Mouse (Mus musculus) erythroblast, adult 5-6 weeks (primary cell): ENCODE measurements at regions not wholly inside any gene's neighbourhood (a gene's known extent, or its start where the extent isn't known, plus 50 kb on each side); places are given as distances from the start of the nearest gene placed in this dataset.
"Not testable (repeated sequence)": the region's sequence is repeated elsewhere in the genome, so short reads cannot be mapped to it uniquely, and the experiment has no call there.

Experiments used
- ATAC-seq: replicated peaks from 2 replicates; pipeline ENCODE4 v1.8.0; 2016; ENCODE audit warnings: moderate number of reproducible peaks, mild to moderate bottlenecking, moderate TSS enrichment, inconsistent platforms; ENCODE audit not compliant: poor library complexity, low FRiP score, severe bottlenecking

DNA sequence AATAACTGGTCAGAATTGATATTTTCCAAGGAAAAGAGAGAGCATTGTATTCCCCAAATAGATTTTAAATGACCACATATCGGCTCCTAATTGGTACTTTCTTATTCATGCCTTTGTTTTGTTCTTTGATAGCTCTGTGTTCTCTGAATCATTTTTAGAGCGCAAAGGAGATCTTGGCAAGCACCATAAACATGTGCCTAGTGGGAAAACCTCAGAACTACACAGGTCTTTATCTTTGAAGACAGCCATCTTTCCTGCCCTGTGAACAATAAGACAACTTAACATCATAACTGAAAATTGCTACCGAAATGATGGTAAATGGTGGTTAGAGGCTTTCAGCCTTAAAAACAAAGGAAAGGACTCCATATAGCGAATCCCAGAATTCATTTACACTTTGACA lies 72.7 kb upstream of the Chd2 start:
- no peak for ATAC-seq

DNA sequence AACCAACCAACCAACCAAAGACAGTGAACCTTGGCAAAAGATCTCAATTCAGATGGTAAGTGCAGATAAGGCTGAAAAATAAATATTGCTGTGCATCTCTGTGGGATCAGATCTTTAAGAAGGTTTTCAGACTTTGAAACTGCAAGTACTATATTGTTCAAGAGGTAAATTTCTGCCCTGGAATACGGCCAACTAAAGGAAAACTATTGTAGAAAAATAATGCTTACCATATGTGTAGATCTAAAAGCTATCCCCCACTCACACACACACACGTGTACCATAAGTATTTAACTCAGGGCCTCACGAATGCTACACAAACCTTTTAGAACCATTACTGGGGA lies 71.1 kb upstream of the Chd2 start:
- ATAC-seq: no peak

DNA sequence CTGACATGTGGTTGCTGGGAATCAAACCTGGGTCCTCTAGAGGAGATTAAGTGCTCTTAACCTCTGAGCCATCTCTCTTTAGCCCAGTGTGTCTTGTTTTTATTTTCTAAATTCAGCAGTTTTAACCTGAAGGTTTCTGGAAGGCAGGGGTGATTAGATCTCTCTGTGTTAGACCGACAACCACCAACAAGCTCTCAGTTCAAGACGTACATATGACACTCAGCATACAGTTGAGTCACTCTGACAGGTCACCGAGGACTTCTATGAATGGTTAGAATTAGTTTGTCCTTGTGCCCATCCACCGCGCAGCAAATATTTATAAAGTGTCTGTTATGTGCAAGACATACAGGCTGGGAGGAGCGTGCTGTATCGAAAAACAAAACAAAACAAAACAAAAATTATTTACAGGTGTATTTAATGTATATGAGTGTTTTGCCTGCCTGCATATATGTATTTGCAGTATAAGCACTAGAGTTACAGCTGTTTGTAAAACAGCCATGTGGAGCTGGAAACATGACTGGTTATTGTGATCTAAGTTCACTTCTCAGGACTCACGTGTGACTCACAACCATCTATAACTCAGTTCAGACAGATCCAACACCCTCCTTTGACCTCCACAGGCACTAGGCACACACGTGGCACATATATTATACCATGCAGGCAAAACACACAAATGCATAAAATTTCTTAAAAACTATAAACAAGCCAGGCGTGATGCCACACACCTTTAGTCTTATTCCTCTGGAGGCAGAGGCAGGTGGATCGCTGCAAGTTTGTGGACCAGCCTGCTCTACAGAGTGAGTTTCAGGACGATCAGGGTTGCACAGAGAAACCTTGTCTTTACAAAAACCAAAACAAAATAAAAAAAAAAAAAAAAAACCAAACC lies 70.5 kb upstream of the Chd2 start:
- no peak for ATAC-seq

DNA sequence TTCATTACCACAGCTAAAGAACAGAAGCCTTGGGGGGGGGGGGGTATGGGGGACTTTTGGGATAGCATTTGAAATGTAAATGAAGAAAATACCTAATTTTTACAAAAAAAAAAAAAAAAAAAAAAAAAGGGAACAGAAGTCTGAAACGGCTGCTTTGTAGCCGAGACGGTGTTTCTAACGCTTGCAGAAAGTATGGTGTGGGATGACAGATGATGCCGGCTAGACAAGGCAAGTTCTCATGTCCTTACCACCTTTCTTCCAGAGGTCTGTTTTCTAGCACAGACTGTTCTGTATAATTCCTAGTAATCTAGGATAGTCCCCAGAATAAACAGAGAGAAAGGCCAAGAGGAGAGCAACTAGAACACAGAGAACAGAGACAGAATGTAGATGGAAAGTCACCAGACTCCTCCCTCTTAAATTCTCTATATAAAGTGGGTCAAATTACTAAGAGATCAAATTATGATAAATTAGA lies 67.2 kb upstream of the Chd2 start:
- no peak for ATAC-seq

DNA sequence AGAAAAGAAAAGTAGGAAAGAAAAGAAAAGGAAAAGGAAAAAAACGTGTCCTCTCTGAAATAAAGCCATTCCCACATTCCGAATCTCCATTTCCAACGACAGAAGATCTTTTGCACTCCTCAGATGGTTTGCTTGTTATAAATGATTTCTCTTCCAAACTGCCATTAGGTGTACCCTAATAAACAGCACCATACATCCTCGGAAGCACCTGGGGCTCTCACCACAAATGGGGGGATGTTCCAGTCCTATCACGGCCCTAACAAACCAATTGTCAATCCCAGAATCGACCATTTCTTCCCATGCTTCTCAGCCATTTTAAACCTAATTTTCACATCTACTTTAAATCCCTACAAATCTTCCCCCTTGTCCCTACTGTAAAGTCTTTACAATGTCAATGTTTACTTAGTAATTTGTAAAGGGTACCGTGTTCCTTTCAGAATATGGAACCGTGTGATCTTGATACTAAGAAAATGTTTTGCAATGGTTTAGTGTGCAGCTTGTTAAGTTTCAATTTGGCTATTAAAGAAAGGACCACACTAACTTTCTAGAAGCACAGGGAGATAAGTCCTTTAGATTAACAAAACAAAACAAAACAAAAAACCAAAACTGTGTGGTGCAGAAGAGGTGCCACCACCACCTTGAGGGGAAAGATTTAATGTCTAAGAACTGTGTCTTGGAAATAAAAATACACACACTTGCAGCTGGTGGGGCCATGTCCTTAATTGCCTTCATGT lies 66.6 kb upstream of the Chd2 start:
- ATAC-seq: no peak

DNA sequence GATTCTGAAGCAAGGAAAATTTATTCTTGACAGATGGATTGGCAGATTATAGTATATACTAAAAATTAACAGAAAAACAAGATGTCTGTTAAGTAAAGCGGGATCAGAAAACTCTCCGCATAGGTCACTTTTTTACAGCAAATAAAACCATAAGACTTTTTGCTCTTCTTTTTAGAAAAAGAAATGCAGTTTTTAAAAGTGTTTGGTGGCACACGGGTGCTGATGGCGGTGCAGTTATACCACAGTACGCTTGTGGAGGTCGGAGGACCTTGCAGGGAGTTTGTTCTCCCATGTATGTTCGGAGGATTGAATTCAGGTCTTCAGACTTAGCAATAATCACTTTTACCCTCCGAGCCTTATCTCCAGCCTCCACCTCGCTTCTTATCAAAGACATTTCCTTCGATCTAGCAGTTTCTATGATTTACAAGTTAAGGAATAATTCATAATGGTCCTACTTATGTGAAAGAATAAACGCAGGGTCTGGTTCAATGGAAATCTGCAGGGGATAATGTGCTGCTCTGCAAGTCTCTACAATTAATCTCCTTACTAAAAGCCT lies 65.9 kb upstream of the Chd2 start:
- 0 out of 2 replicates have a peak, but pooled peaks have one; percentile 26 for ATAC-seq

DNA sequence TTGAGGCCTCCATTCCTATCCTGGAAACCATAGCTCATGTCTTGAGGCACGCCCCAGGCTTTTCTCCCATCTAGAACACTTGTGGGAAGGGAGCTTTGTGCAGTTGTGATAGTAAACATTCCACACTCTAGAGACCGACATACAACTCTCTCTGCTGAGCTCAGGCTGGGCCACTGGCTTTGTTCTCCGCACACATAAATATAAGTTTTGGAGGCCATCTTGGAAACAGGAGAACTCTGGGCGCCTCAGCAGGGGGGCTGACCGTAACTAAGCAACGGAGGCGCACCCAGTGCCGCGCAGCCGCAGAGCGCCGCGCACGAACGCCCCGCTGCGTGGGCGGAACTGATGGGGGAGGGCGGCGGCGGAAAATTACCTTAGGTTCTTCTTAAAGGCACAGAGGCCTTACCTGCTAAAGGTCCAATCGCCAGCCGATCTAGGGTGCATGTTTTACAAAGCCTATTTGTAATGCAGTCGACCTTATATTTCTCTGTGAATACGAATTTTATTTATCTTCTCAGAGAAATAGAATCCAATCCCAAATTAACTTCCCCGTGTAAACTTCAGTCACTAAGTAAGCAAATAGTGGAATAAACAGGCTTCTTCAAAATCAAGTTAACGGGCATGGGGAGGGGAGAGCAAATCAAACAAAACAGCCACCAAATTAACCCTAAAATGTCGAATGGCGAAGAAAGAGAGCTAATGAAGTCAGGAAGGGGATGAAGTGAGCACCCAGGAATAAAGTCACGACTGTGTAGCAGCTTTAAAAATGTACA lies 65.2 kb upstream of the Chd2 start:
- ATAC-seq: peak; percentile 98

DNA sequence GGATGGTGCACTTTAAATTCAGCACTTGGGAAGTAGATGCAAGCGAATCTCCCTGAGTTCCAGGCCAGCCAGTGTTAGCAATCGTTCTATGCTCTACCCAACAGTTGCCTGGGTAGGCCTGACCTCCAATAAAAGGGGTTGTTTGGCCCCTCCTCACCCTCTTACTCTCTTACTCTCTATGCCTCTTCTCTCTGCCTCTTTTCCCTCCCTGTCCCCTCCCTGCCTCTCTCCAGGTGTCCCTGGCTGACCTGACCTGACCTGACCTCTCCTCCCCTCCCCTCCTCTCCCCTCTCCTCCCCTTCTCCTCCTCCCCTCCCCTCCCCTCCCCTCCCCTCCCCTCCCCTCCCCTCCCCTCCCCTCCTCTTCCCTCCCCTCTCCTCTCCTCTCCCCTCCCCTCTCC lies 63.0 kb upstream of the Chd2 start:
- ATAC-seq: no peak

DNA sequence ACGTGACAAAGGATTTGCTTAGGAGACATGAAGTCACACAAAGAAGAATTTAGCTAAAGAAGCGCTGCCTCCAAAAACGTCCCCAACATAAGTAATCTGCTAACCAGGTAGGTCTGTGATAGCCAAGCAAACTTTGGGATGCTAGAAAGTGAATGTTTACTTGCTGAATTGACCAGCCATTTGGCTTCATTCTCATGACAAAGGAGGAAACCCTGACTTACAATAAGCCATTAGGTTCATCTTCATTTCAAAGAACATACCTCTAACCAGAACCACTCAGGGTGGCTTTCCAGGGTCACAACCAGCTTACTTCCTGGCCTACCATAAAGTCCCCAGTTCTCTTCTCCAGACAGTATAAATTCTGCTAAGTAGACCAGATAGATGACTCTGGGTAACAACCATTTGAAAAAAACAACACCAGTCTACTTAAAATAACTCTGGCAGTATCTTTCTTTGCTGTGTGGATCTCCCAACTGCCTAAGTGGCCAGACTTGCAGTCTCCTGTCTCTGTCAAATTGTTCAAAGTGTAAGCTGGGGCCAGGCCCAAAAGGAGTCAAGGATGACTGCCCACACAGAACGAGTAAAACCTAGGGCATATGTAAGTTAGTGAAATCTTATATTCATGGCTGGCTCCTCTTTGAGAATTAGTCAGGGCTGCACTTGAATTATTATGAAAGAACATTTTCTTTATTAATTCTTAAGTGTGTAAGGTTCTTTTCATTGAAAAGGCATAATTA lies 61.4 kb upstream of the Chd2 start:
- no peak for ATAC-seq

DNA sequence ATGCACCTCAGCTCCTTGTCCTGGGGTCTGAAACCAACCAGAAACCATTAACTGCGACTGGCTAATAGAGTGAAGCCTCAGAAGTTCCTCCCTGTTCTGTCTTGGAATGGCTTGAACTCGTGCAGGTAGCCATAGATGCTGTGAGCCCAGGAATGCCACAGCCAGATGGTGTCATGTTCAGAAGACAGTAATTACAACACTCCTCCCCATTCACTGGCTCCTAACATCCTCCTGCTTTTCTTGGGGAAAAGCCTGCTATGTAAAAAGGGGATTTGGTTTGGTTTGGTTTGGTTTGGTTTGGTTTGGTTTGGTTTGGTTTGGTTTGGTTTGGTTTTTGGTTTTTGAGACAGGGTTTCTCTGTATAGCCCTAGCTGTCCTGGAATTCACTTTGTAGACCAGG lies 59.7 kb upstream of the Chd2 start:
- ATAC-seq: no peak

DNA sequence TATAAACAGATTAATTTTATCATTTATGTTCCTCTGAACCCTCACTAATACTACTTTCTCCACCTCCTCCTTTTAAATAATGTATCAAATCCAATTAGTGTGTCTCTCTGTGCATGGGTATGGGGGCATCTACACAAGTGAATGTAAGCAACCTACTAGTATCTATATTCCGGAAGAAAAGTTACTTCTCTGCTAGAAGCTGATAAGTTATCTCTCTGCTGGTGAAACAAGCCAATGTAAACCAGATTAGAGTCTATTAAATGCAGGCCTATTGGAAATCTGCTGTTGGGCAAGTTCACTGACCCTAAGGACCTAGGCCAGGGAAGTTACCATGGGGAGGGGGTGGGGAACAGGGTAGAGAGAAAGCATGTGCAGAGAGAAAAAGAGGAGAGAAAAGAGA lies 59.1 kb upstream of the Chd2 start:
- no peak for ATAC-seq

DNA sequence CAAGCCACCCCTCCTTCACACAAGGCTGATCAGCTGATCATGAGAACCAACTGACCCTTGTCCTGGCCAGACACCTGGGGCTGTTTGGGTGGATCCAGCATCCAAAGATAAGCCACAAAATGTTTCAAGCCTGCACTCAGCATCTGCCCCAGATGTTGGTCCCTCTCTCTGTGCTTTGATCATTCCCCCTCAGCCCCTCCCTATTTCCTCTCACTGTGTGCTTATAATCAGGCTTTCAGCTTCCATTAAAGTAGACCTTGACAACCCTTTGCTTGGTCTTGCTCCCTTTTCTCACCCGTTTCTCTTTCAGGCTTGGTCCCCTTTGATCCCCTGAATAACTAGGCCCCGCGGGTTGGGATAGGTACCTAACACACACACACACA lies 58.4 kb upstream of the Chd2 start:
- not testable (repeated sequence) for ATAC-seq

DNA sequence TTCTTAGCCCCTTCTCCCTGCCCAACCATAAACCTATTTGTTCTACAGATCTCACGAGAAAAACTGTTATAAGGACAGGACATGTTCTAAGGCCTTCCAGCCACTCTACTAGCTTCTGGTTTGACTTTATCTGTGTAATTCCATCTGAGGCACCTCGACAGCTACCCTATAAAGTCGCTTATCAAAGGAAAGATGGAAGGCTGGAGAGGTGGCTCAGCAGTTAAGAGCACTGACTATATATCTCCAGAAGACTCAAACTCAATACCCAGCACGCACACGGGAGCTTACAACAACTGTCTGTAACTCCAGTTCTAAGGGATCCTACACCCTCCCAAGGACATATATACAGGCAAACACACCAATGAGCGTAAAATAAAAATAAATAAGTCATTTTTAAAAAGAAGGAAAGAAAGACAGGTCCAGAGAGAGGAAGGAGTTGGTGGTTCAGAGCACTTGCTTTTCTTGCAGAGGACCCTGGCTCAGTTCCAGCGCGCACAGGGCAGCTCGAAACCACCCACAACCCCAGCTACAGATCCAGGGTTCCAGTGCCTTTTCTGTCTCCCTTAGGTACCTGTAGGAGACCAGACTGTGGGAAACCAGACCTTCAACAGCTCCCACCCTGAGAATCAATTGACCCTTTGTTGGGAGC lies 57.8 kb upstream of the Chd2 start:
- ATAC-seq: no peak

DNA sequence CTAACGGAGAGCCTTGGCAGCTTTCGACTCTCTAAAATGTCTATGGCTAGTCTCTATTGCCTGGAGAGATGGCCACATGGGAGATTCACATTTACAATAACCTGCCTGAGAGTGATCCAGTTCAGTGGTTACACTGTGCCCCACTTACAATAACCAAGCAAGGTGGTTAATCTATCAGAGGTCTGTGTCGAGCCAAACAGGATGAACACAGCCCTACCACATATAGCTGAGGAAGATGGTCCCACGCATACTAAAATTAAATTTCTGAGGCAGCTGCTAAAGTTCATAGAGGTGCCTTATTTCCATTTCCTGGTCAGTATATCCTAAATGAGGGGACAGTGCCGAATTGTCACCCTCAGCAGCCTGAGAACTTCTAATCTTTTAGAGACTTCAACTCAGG lies 56.3 kb upstream of the Chd2 start:
- no peak for ATAC-seq

DNA sequence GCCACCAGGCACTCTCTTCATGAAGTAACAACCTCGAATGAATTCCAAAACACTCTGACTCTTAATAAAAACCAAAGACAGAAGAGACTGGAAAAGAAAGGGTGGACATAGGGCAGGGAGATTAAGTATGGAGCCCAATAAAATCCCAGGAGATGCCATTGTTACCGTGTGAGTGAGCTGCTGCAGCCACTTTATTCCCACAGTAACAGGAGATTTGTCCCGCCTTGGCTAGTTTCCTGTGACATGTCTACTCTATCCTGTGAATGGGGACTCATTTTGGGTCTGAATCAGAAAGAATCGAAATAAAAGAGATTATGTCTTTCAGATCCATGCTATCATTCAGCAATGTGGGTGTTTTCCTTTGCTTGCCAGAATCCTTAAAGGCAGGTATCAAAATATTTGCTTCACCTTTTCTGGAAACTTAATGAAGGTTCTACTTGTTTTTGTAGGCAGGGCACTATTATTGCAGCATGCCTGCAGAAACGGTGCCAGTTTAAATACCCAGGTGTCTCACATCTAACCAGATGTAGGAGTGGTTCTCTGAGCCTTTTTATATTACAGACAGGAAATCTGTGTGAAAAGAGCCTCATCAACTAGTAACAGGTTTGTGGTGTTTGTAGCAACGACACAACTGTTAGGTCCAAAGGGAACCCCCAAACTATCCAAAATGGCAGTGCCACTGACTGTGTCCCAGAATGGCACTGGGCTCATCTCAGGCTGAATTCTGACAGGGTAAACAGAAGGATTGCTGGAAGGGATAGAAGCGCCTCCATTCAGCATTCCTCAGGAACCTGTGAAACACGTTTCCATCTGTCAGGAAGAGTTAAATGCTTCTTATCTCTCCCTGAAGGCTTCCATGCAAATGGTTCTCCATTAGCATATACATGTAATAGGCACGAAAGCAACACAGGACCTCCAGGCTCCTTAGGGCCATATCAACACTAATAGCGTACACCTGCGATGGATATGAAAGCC lies 55.5 kb upstream of the Chd2 start:
- no peak for ATAC-seq

DNA sequence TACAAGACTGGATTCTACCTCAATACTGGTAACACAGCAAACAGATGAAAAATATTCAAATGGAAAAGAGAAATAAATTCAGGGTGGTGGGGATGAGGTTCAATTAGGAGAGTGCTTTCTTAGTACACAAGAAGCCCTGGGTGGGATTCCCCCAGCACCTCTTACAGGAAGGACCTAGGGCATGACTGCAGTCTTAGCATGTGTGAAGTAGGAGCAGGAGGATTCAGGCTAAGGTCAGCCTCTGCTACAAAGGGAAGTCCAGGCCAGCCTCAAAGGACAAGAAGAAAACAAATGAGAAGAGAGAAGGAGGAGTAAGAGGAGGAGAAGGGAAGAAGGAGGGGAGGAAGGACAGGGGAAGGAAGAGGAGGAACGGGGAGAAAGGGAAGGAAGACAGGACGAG lies 54.8 kb upstream of the Chd2 start:
- ATAC-seq: no peak

DNA sequence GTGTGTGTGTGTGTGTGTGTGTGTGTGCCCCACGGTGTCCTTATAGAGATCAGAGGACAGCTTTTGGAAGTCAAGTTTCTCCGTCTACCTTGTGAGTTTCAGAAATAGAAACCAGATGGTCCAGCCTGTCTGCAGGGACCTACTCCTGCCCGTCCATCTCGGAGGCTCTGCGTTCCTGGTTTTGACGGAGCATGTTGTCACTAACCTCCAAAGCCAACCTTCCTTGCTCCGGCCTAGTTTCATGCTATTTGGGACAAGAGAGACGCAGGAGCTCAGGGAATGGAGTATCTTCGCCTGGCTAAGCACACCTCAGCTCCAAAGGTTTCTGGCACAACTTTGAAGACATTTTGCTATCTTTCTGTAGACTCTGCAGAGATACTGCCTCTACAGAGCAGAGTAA lies 54.2 kb upstream of the Chd2 start:
- ATAC-seq: peak; percentile 37; the same call in 1 of the 2 replicates
